Mouse (Mus musculus) liver, embryonic 14.5 days (tissue): ENCODE results near the gene Rnd3. TPM values are rescaled to one million over a fixed set of nuclear protein-coding genes. Genes with fewer than 3 reads are reported as not detected.
A peak's percentile ranks its signal among the peaks of the same experiment; 100 is the strongest.

ENCODE experiments used
- ATAC-seq: fragments of 200-750 bp; cut with Nextera tagmentation; 2 replicates; pipeline ENCODE4 v1.8.0; 2017; ENCODE audit warnings: moderate number of reproducible peaks, mild to moderate bottlenecking, moderate library complexity; ENCODE audit not compliant: insufficient read depth
- DNase-seq, 3 experiments: peaks; one replicate each; pipeline ENCODE4 v3.0.0-alpha.2; 2012 to 2013; ENCODE audit warnings: low read depth in 3 of 3, low spot score in 3 of 3
- H3K27ac ChIP-seq: fragments of 300-500 bp; sonication (generic); 2 replicates; pipeline ENCODE4 v1.5.1; 2014; ENCODE audit warnings: moderate library complexity, mild to moderate bottlenecking, control low read depth, inconsistent platforms
- H3K27me3 ChIP-seq: fragments of 300-500 bp; sonication (generic); 2 replicates; pipeline ENCODE4 v1.6.1; 2014; ENCODE audit warnings: mild to moderate bottlenecking, low read length, moderate library complexity; ENCODE audit not compliant: control insufficient read depth, insufficient read depth
- H3K36me3 ChIP-seq: fragments of 300-500 bp; sonication (generic); replicated peaks from 2 replicates; pipeline ENCODE4 v1.6.1; 2014; ENCODE audit warnings: low read depth; ENCODE audit not compliant: control insufficient read depth, insufficient read depth
- H3K4me1 ChIP-seq, 2 experiments: fragments of 200-500 bp in 1 of 2; fragments of 300-500 bp in 1 of 2; sonication (generic) in 1 of 2; replicated peaks; 2 replicates each; pipeline ENCODE4 v1.6.1; 2012 to 2014; ENCODE audit warnings: antibody characterized with exemption in 1 of 2, inconsistent platforms in 1 of 2, low read length in 1 of 2; ENCODE audit not compliant: control insufficient read depth in 2 of 2, insufficient read depth in 2 of 2
- H3K4me2 ChIP-seq: fragments of 300-500 bp; sonication (generic); 2 replicates; pipeline ENCODE4 v1.6.1; 2014; ENCODE audit warnings: low read depth, mild to moderate bottlenecking, control low read depth, moderate library complexity
- H3K4me3 ChIP-seq, 2 experiments: fragments of 200-500 bp in 1 of 2; fragments of 300-500 bp in 1 of 2; sonication (generic) in 1 of 2; 2 replicates each; pipeline ENCODE4 v1.5.1; 2012 to 2014; ENCODE audit warnings: low read depth in 2 of 2, low read length in 2 of 2, mild to moderate bottlenecking in 2 of 2, control low read depth in 1 of 2, inconsistent platforms in 1 of 2, moderate library complexity in 1 of 2; ENCODE audit not compliant: insufficient read depth in 1 of 2
- H3K9ac ChIP-seq: fragments of 300-500 bp; sonication (generic); replicated peaks from 2 replicates; pipeline ENCODE4 v1.6.1; 2014; ENCODE audit warnings: mild to moderate bottlenecking, control low read depth, moderate library complexity
- H3K9me3 ChIP-seq: fragments of 300-500 bp; sonication (generic); 2 replicates; pipeline ENCODE4 v1.6.1; 2016; ENCODE audit warnings: low read length, mixed read lengths; ENCODE audit not compliant: control insufficient read depth
- CTCF ChIP-seq: IDR thresholded peaks from 2 replicates; pipeline ENCODE4 v1.5.1; 2016; ENCODE audit warnings: antibody characterized with exemption, low read depth, control low read depth
- EP300 ChIP-seq: IDR thresholded peaks from 2 replicates; pipeline ENCODE4 v1.6.1; 2016; ENCODE audit warnings: antibody characterized with exemption, low read depth
- WGBS: fragments of 180-500 bp; shearing (Covaris S2); extraction: QIAGEN DNeasy Blood & Tissue Kit; methylation state at CpG from one replicate; pipeline ENCODE4 v1.1.7; 2014; ENCODE audit not compliant: insufficient replicate concordance; 5-methylcytosine and 5-hydroxymethylcytosine counted together
- polyA plus RNA-seq, 2 experiments: library from polyadenylated mRNA; depleted of rRNA in 1 of 2; stranded (reverse) in 1 of 2; unstranded in 1 of 2; fragments of >200 nt; fragmentation: Nextera tagmentation in 1 of 2; extraction: Ambion mirVana in 1 of 2; gene quantifications; 2 replicates each; pipeline versions ENCODE4 v1.2.1 to v1.2.3; 2012 to 2014

The Rnd3 gene
- polyA plus RNA-seq, 2 experiments, result 4.8 to 11.7 TPM

GRCm38 (mm10) chr2:51139218-51139911, 9.5 kb downstream of the Rnd3 start:
- Histone ChIP-seq H3K4me2 (peak overlapping the region; percentile 42), H3K27me3 (no peaks in the 10 kb centered on the region), H3K36me3 (no peaks in the 10 kb centered on the region), H3K4me3 (0 out of 4 replicates have a peak overlapping the region, but pooled peaks of 1 of the 2 experiments have one; percentile 13), H3K4me1 (peaks cover 0 to 9% of the 10 kb centered on the region in 2 experiments; a peak in 2 of 4 replicates), H3K9me3 (no peaks in the 10 kb centered on the region), H3K27ac (peak overlapping the region; percentile 29; the same call in 1 of the 2 replicates), H3K9ac (no peak overlapping the region)
- no peak for TF ChIP-seq CTCF
- no peak for TF ChIP-seq EP300
- WGBS, result 37% methylated on average over 5 of the region's 5 CpGs
- ATAC-seq, result peak; percentile 65
- DNase-seq, result no peak

- H3K9ac ChIP-seq, result no peak overlapping the region
- H3K36me3 ChIP-seq, result peaks cover 2% of the 10 kb centered on the region; the same call in 1 of the 2 replicates
- peak overlapping the region; percentile 28; the same call in 1 of the 2 replicates for H3K4me2 ChIP-seq
- H3K27me3 ChIP-seq, result no peaks in the 10 kb centered on the region
- H3K4me3 ChIP-seq, result no peak overlapping the region
- DNase-seq (no peak), ATAC-seq (peak; percentile 44; the same call in 1 of the 2 replicates)
- H3K27ac ChIP-seq, result no peak overlapping the region
- no peaks in the 10 kb centered on the region for H3K9me3 ChIP-seq
- peaks cover 0 to 8% of the 10 kb centered on the region in 2 experiments; a peak in 2 of 4 replicates for H3K4me1 ChIP-seq
- 39% methylated on average over 4 of the region's 4 CpGs for WGBS
- TF ChIP-seq CTCF (no peak), EP300 (no peak)
These were observed 11.2 kb downstream of the Rnd3 start for GRCm38 (mm10) chr2:51137726-51138125.

- Histone ChIP-seq H3K9me3 (no peaks in the 10 kb centered on the region), H3K36me3 (peaks cover 3% of the 10 kb centered on the region; the same call in 1 of the 2 replicates)
These were observed 16.7 kb downstream of the Rnd3 start for GRCm38 (mm10) chr2:51132181-51132580.

GRCm38 (mm10) chr2:51128090-51128489, 20.8 kb downstream of the Rnd3 start:
- ATAC-seq (no peak), DNase-seq (no peak)
- Histone ChIP-seq H3K4me3 (no peak overlapping the region), H3K9me3 (no peaks in the 10 kb centered on the region), H3K9ac (no peak overlapping the region), H3K4me2 (no peak overlapping the region), H3K36me3 (peaks cover 3% of the 10 kb centered on the region; the same call in 1 of the 2 replicates), H3K27ac (no peak overlapping the region), H3K4me1 (no peaks in the 10 kb centered on the region), H3K27me3 (no peaks in the 10 kb centered on the region)
- TF ChIP-seq CTCF (no peak), EP300 (no peak)
- 65% methylated on average over 4 of the region's 4 CpGs for WGBS

More at GRCm38 (mm10) chr2:51132181-51132580, 16.7 kb downstream of the Rnd3 start:
- DNase-seq, result no peak
- 0 out of 4 replicates have a peak, but pooled peaks cover 0 to 2% of the 10 kb centered on the region in 2 experiments for H3K4me1 ChIP-seq
- 81% methylated on average over 20 of the region's 20 CpGs for WGBS
- no peak overlapping the region for H3K4me2 ChIP-seq
- no peak for ATAC-seq
- H3K9ac ChIP-seq, result no peak overlapping the region
- no peak for TF ChIP-seq CTCF
- no peak for TF ChIP-seq EP300
- H3K27ac ChIP-seq, result no peak overlapping the region
- no peak overlapping the region for H3K4me3 ChIP-seq
- no peaks in the 10 kb centered on the region for H3K27me3 ChIP-seq

- no peaks in the 10 kb centered on the region for H3K4me1 ChIP-seq
- H3K9ac ChIP-seq, result no peak overlapping the region
- H3K27ac ChIP-seq, result no peak overlapping the region
- 24% methylated on average over 2 of the region's 2 CpGs for WGBS
- H3K4me3 ChIP-seq, result no peak overlapping the region
- ATAC-seq, result no peak
- H3K36me3 ChIP-seq, result no peaks in the 10 kb centered on the region
- H3K4me2 ChIP-seq, result no peak overlapping the region
- no peak for DNase-seq
- TF ChIP-seq CTCF, result no peak
- TF ChIP-seq EP300, result no peak
- H3K9me3 ChIP-seq, result no peaks in the 10 kb centered on the region
- H3K27me3 ChIP-seq, result no peaks in the 10 kb centered on the region
These were observed 38.6 kb downstream of the Rnd3 start for GRCm38 (mm10) chr2:51110271-51110670.
